Mouse (Mus musculus) cerebellum, adult 8-10 months (tissue): Measurements from ENCODE around the gene Dap.

Experiments used
- DNase-seq: peaks from one replicate; pipeline ENCODE4 v3.0.0; 2022

The Dap gene

GRCm38 (mm10) chr15:31306726-31307125, 82.6 kb downstream of the Dap start:
- DNase-seq, result no peak

- no peak for DNase-seq
Measured at GRCm38 (mm10) chr15:31309526-31309925, 85.4 kb downstream of the Dap start.

- no peak for DNase-seq
Measured at GRCm38 (mm10) chr15:31312001-31312400, 87.9 kb downstream of the Dap start.

DNA sequence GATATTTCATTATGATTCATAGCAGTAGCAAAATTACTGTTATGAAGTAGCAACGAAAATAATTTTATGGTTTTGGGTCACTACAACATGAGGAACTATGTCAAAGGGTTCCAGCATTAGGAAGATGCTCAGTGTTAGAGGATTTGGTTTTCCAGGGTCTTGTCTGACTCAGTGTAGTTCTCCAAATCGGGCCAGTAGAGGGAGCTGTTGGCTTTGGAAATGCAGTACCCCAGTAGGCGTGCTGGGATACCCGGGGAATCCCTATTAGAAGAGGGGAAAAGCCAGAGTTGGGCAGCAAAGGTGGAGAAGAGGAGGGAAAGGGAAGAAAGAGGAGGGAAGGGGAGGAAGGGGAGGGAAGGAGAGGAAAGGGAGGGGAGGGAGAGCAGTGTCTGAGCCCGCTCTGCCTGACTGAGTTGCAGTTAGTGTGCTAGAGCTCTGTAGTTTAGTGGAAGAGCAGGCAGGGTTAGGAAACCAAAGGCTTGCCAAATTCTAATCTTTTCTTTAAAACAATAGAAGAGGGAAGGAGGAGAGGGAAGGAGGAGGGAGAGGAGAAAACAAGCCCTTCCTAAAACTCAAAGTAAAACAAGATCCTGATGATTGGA, 91.6 kb downstream of the Dap start:
- peak; percentile 74 for DNase-seq

- DNase-seq, result no peak
Measured at GRCm38 (mm10) chr15:31317056-31317805, 93.1 kb downstream of the Dap start.

DNA sequence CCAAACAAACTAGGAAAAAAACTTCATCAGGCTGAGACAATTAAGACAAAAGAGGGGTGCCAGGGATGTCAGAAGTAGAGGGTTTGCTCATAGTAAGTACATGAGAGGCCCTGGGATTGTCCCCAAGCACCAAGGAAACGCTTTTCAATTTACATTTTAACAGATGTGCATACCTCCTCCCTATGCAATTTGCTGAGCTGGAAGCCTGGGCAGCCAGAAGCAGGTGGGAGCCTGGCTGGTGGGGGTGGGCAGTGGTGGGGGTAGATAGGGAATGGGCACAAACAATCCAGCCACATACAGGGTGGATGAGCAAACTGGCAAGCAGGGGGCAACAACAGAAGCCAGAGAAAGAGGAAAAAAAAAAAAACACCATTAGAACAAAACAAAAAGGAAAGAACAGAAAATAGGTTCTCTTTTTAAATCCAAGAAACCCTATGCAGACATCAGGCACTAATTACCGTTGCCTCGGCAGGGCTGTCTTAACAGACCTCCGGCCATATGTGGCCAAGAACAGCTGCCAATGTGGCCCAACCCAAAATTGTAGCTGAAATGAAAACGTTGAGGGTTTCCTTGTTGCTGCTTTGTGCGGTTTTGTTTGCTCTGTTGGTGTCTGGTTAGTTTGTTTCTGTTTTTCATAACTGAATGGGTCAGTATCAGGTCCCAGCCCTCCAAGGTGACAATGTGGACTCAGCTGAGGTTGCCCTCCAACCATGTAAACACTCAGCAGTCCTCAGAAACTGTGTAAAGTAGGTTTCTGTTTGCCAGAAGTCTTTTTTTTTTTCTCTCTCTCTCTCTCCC, 94.2 kb downstream of the Dap start:
- DNase-seq, result no peak

- no peak for DNase-seq
Measured at GRCm38 (mm10) chr15:31319046-31319445, 94.9 kb downstream of the Dap start.

- DNase-seq, result no peak
Measured at GRCm38 (mm10) chr15:31320598-31321377, 96.7 kb downstream of the Dap start.

DNA sequence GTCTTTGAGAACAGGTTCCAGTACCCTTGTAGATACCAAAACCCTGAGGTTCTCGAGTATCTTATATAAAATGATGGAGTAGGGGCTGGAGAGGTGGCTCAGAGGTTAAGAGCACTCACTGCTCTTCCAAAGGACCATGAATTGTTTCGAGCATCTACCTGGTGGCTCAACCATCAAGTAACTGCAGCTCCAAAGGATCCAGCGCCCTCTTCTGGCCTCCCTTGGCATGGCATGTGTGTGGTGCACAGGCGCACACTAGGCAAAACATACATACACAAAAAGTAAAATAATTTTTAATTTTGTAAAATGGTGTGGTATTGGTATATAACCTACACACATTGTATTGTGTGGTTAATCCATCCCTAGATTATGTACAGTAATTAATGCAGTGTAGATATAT, 99.6 kb downstream of the Dap start:
- no peak for DNase-seq
